Mouse (Mus musculus) 3134 (cell line): Measurements from ENCODE around the gene Sult1b1.
"Not testable (repeated sequence)": the region's sequence is repeated elsewhere in the genome, so short reads cannot be mapped to it uniquely, and the experiment has no call there.

Experiments
- DNase-seq: peaks from one replicate; pipeline ENCODE4 v3.0.0-alpha.2; 2011; ENCODE audit warnings: low spot score; ENCODE audit not compliant: insufficient read length; ENCODE audit errors: extremely low read depth

Sult1b1 gene

DNA sequence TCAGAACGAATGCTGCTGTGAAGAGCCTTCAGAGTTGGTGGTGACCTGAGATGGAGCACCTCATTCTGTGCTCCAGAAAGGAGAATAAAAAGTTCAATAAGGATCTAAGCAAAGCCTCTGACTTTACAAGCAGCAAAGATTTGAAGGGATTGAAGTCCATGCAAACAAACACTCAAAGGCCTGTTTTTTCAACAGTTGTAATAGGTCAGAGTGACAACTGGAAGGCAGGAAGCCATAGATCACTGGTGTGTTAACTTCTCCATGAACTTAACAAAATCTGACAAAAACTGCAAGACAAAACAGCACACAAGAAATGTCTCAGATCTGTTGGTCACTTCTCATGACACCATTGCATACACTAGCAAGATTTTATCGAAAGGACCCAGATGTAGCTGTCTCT lies at the start of gene Sult1b1:
TSS of gene Sult1b1 (minus strand) at position 85 of the 400 bp plus-strand sequence.
- no peak for DNase-seq

DNA sequence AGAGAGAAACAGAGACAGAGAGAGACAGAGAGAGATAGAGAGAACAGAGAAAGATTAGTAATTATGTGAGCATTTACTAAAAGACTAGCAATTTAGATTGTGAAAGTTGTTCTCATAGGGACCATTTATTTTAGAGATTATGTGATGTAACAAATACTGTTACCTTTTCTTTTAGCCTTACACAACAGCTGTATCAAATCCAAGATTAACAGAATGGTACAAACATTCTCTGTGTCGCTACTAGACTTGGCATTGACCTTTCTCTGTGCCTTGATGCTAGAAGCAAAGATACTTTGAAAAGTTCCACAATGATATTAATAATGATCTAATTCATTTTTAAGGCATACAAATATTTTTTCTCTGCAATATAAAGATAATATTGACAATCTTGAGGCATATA lies 42.4 kb upstream of the Sult1b1 start:
- no peak for DNase-seq

DNA sequence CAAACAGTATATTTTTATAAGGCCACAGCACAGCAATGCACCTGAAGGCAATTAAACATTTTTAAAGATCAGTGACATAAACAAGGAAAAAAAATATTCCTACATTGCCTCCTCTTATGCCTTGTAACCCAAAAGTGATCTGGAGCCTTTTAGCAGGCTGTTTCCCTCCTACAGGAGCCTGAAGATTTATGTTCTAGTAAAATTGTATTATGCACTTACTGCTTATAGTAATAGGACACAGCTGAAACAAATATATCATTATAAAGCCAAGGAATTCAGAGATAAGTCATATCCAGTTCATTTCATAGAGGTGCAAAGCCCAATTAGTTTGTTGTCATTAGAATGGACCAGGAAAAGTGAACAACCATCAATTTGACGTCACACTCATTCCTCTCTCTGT lies 36.2 kb upstream of the Sult1b1 start:
- no peak for DNase-seq

DNA sequence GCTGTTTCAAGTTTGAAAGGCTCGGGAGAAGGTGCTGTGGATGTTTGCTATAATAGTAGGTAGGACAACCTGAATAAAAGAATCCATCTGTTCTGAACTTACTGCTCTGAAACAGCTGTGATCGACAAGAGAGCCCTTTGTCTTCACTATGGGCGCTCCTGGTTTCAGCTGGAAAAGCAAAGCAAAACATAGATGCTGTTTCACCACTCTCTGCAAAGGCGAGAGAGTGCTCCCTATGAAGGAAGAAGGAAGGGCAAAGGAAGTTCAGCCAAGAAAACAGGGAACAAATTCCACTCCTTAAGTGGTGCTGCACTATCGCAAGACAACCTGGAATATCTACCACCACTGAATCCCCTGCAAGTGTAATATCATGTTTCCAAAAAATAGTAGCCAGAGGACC lies 35.5 kb upstream of the Sult1b1 start:
- no peak for DNase-seq

DNA sequence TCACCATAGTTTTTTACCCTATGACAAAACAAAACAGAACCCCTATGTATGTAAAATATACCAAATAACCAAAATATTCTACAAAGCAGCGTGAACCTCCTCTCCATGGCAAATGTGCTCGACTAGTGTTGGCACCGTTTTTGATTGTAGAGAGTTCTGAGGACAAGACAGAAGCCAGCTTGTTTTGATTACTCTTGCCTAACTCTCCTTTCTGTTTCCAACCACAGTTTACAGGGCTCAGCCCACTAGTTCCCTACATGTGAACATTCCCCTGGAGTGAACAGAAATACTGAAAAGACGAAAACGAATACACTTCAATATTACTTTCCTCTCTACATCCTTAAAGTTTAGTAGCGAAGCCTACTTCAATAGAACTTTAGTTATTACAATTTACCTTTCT lies 34.8 kb upstream of the Sult1b1 start:
- DNase-seq, result no peak

DNA sequence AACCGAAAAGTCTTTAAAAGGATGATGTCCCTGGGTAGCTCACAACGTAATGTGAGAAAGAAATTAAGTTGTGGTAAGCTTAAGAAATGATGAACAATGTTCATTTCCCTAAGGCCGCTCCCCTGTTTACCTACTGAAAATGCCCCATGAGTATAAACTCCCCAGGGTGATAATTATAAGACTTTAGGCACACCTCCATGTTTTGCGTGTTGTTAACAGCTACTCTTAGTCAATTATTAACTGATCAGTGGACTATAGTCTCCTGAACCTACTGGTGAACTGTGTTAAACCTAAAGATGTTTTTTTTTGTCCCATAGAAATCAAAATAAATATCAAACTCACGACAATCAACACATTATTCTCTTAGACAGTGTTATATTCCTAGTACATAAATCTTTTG lies 30.9 kb upstream of the Sult1b1 start, which contains the start of gene Sult1d1:
TSS of gene Sult1d1 (minus strand) at position 183 of the 400 bp plus-strand sequence.
- DNase-seq, result no peak

DNA sequence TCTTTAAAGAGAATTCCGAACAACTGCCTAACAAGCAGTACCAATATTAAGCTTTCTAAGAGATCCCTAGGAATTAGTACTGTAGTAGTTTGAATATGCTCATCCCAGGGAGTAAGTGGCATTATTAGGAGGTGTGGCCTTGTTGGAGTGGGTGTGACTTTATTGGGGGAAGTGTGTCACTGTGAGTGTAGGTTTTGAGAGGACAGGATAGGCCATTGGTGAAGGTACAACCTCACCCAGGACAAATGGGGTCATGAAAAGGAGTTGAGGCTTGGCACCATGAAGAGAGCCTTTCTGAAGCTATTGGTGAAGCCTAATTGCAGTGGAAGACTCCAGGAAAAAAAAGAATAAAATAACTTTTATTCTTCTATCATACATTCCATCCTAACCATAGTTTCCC lies 29.3 kb upstream of the Sult1b1 start:
- no peak for DNase-seq

DNA sequence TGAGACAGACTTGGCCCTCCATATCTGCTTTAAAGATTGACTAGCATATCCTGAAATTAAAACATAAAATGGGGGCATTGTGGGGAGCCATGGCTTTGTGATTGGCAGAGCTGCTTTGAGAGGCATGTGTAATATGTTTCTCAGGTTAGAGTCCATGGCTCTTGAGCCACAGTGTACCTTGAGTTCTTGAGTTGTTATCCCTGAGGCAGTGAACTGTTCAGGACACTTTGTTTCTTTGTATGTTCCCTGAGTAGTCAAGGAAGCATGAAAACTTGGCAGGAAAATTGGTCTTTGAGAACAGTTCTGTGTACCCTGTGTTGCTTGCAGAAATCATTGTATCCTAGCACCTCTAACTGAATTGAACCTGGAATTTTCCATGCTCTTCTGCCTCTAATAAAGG lies 25.0 kb upstream of the Sult1b1 start:
- no peak for DNase-seq

DNA sequence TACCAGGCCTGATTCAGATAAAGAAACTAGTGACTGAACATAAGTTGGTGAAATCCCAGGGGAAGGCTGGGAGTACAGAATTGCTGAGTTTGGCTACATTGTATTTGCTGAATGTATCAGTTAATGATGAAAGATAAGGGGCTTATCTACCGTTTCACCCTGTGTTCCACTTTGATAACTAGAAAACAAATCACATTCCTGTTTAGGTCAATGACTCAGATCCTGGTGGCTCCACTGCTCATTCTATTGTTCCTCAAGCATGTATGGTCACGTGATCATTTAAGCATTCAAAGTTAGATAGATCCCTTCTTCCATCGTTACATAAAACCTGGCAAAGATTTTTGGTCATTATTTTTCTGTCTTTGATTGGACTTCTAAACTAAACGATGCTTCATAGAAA lies 24.5 kb upstream of the Sult1b1 start:
- no peak for DNase-seq

DNA sequence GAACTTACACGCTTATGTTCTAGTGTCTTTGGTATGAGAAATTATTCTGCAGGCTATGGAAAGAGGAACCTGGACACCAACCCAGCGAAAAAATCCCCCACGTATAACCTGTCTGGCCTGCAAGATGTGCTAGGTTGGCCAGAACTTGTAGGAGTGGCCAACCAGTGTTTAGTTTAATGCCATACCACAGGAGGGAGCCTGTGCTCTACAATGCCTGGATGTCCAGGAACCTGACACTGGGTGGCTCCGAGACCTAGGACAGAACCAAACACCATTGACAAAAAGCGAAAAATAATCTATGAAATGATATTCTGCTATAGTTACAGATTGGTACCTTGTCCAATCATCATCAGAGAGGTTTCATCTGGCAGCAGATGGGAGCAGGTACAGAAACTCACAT lies 22.1 kb upstream of the Sult1b1 start:
- no peak for DNase-seq

DNA sequence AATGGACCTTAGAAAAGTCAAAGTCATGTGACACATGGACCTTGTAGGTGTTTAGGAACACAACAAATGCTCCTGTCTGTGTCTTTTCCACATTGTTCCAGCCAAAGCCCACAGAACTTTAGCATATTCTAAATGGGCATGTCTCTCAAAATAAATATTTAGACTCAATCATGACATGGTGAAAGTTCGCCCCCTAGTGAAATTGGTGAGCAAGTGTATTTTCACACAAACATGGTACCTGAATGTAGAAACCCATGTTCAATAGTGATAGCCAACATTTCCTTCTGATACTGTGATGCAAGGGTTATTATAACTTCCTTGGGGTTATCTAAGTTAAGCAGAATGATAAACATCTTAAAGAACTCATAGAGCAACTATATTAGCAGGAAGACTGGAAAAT lies 12.9 kb upstream of the Sult1b1 start:
- no peak for DNase-seq

DNA sequence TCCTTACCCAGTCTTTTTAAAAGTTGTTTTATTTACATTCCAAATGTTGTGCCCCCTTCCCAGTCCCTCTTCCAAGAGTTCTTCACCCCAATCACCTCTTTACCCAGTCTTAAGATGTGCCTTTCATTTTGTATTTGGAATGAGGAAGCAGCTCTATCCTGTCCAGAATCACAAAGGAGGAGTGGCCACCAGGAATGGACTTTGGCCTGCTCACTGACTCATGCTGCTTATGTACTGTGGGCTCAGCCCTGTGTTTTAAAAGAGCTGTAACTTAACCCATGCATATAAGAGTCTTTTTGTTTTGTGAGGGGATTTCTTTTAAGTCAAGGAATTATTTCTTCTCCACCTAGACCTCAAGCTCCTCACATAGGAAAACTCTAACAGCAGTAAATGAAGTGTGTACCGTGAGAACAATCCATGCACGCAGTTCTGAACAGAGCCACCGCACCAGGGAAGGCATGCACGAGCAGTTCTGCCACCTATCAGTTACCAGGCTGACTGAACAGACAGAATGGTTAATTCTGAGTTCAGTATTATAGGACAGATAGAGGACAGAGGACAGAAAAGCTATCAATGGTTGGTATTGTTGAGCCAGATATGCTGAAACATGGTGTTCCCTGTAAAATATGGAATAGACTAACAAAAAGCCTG lies 1.9 kb downstream of the Sult1b1 start:
- no peak for DNase-seq

DNA sequence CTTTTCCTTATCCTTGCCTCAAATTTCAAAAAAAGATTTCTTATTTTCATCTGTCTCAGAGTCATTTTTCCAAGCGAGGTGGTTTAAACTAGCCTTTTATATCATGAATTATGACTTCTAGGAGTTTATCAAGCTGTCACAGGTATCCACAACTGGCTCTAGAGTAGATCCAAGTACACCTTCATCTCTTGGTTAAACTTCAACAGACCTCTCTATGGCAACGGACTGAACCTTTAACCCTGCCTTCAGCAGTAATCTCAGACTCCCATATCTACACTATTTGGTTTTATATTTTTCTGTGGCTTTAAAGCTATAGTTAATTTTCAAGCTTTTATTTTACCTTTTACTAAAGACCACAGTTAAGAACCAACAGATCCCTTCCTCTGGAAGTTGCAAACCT lies 5.7 kb downstream of the Sult1b1 start:
- DNase-seq, result no peak

DNA sequence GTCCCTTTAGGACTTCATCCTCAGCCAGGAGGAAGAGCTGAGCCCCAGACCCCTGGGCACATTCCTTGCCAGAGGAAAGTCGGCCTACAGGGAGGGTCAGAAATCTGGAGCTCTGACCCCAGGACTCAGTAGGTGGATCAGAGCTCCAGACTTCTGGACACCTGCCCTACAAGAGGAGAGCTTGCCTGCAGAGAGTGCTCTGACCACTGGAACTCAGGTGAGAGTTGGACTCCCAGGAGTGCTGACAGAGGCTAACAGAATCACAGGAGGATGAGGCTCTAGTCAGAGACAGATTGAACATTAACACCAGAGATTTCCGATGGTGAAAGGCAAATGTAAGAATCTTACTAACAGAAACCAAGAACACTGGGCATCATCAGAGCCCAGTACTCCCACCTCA lies 14.4 kb downstream of the Sult1b1 start:
- DNase-seq, result not testable (repeated sequence)

DNA sequence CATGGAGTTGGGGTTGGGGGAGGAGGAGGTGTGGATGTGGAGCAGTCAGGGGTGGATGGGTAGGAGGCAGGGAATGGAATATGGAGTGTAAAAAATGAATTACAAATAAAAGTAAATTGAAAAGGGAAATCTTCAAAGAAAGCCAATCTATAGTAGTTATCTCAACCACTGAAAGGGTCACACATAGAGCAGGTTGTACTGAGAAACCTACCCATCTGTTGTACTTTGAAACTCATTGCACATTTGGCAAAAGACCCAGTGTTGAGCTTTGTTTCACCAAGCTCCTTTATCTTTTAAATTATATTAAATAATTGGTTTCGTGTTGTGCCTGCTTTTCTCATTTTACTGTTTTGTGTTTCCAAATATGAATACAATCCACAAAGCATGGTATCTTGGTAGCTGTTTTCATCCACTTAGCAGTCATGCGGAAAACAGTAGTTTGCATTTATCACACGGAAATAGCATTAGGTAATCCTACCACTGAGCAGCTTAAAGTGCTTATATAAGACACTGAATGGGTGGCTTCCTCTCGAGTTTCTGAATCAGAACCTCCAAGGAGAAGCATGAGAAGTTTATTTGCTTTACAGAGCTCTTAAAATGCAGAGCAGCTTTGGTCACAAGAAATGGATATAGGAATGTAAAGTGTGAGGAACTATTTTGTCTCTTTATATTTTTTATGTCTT lies 32.1 kb downstream of the Sult1b1 start:
- no peak for DNase-seq

DNA sequence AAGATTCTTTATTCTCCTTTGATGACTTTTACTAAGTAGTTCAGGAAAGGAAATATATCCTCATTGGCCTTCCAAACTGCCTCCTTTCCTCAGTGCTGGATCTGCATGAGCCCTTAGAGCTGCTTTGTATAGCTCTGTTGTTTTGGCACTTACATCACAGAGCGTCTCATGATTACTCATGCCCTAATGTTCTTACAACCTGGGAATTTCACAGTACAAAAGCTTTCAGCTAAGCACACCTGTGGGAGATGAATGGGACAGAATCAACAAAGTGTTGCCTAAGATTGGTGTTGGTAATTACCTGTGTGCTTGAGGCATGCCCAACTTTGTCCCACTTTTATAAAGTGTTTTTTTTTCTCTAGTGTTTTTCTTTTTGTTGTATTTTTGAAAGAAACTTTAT lies 35.3 kb downstream of the Sult1b1 start:
- DNase-seq, result no peak

DNA sequence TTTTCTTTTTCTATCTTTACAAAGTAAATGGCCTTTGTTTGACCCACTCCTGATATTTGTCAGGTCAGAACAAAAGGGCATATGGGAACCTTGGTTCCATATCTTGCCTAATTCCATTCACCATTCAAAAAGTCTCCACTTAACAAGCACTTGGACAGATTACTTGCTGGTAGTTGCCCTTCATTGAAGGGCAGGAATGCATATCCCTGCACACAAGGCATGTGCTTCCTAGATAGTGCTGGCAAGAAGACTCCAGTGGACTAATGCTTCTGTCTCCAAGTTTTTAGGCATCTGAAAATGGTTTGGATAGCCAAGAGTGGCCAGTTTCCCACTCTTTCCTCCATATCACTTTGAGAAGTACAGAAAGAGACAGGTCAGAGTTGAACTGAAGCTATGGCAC lies 38.7 kb downstream of the Sult1b1 start:
- DNase-seq, result no peak

DNA sequence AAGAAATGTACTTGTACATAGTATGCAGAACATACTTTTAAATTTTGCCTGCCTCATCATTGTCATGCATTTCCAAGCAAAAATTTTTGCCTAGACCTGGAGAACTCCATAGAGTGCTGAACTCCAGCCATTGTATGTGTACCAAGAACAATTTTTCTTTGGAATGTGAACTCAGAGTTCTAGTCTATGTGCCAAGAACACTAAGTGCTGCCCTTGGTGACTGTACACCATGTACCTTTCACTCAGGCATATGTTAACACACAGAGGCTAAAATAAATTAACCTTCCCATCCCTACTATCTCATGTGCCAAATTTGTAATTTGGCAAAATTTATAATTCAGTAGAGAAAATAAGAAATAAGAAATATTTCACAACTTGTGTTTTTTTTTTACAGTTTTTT lies 39.1 kb downstream of the Sult1b1 start:
- DNase-seq, result no peak

DNA sequence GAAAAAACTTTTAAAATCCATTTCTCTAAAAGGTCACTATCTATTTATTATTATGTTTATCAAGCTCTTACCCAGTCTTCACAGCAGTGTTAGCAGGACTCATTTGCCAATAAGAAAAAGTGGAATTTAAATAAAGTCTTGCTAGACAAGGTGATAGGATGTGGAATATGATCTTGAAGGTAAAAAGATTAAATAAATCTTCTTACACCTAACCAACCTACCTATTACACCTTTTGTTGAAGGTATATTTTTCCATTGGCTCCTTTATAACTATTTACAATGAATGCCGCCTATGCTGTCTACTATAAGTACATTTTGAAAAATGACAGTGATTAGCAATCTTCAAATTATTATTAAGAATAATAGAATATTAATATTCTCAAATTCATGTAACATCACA lies 47.2 kb downstream of the Sult1b1 start, which contains the start of gene Ugt2a1:
TSS of gene Ugt2a1 (minus strand) at position 101 of the 400 bp plus-strand sequence.
- DNase-seq, result no peak

DNA sequence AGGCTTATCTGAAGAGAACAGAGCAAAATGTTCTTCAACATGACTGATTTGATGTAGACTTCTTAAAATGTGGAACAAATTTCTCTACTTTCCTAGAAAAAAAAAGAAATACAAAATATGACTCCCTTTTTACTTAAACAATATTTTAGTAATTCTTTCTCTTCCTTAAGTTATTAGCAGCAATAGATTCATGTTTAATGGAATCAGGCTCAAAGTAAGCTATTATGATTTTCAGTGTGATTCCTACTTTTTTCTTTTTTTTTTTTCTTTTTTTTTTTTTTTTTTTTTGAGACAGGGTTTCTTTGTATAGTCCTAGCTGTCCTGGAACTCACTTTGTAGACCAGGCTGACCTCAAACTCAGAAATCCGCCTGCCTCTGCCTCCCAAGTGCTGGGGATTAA lies 51.3 kb downstream of the Sult1b1 start, which contains the start of gene Gm43638:
TSS of gene Gm43638 (minus strand) at position 101 of the 400 bp plus-strand sequence.
- not testable (repeated sequence) for DNase-seq

DNA sequence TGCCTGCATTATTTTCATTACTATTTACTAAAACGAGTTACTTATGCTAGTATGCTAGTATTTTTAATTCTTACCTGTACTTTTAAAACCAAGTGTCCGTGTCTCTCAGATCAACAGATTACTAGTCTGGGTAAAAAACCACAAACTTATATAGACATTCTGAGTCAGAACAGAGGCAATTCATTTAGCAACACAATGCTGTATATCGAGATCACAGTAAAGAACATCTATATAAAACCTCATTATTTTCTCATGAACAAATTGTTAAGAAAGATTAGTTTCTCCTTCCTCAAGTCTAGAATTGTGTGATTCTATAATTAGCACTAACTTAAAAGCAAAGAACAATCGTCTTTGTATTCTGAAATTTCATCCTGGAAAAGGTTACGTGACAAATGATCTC lies 55.8 kb downstream of the Sult1b1 start, which contains the start of gene Ugt2a2:
TSS of gene Ugt2a2 (minus strand) at position 101 of the 400 bp plus-strand sequence.
- DNase-seq, result no peak
